Mouse (Mus musculus) lung, postnatal 0 days (tissue): Measurements from ENCODE around the gene Fip1l1. TPM values are rescaled to one million over a fixed set of nuclear protein-coding genes. Genes with fewer than 3 reads are reported as not detected.
A peak's percentile ranks its signal among the peaks of the same experiment; 100 is the strongest.

ENCODE experiments used
- ATAC-seq: fragments of 200-750 bp; cut with Nextera tagmentation; 2 replicates; pipeline ENCODE4 v1.8.0; 2017; ENCODE audit warnings: moderate library complexity
- DNase-seq: peaks from one replicate; pipeline ENCODE4 v3.0.0-alpha.2; 2016; ENCODE audit warnings: low spot score
- H3K27ac ChIP-seq: fragments of 300-500 bp; sonication (generic); 2 replicates; pipeline ENCODE4 v1.5.1; 2014; ENCODE audit warnings: antibody characterized with exemption, mild to moderate bottlenecking, low read length, mixed read lengths
- H3K27me3 ChIP-seq: fragments of 300-500 bp; sonication (generic); replicated peaks from 2 replicates; pipeline ENCODE4 v1.6.1; 2014; ENCODE audit warnings: low read length, mixed read lengths; ENCODE audit not compliant: insufficient read depth
- H3K36me3 ChIP-seq: fragments of 300-500 bp; sonication (generic); 2 replicates; pipeline ENCODE4 v1.6.1; 2014; ENCODE audit warnings: low read length, mixed read lengths; ENCODE audit not compliant: insufficient read depth
- H3K4me1 ChIP-seq: fragments of 300-500 bp; sonication (generic); 2 replicates; pipeline ENCODE4 v1.6.1; 2014; ENCODE audit warnings: antibody characterized with exemption, low read depth, low read length, mixed read lengths; ENCODE audit not compliant: insufficient read depth
- H3K4me2 ChIP-seq: fragments of 300-500 bp; sonication (generic); replicated peaks from 2 replicates; pipeline ENCODE4 v1.6.1; 2014; ENCODE audit warnings: low read depth, mild to moderate bottlenecking, low read length, moderate library complexity, mixed read lengths
- H3K4me3 ChIP-seq: fragments of 300-500 bp; sonication (generic); 2 replicates; pipeline ENCODE4 v1.5.1; 2014; ENCODE audit warnings: low read depth, low read length
- H3K9ac ChIP-seq: fragments of 300-500 bp; sonication (generic); replicated peaks from 2 replicates; pipeline ENCODE4 v1.6.1; 2014; ENCODE audit warnings: low read depth, mild to moderate bottlenecking
- H3K9me3 ChIP-seq: fragments of 300-500 bp; sonication (generic); 2 replicates; pipeline ENCODE4 v1.6.1; 2016; ENCODE audit warnings: low read length, mixed read lengths
- CTCF ChIP-seq: IDR thresholded peaks from 2 replicates; pipeline ENCODE4 v1.5.1; 2016; ENCODE audit warnings: antibody characterized with exemption, mild to moderate bottlenecking
- EP300 ChIP-seq: IDR thresholded peaks from 2 replicates; pipeline ENCODE4 v1.6.1; 2016; ENCODE audit warnings: antibody characterized with exemption, mild to moderate bottlenecking, control low read depth
- WGBS: fragments of 180-500 bp; shearing (Covaris S2); extraction: QIAGEN DNeasy Blood & Tissue Kit; methylation state at CpG from one replicate; pipeline ENCODE4 v1.1.7; 2014; 5-methylcytosine and 5-hydroxymethylcytosine counted together
- polyA plus RNA-seq: library from polyadenylated mRNA; unstranded; fragments of >200 nt; fragmentation: Nextera tagmentation; extraction: Ambion mirVana; gene quantifications from 2 replicates; pipeline ENCODE4 v1.2.1, GENCODE M21; 2015

Gene Fip1l1
- polyA plus RNA-seq, 1 experiment from 2014 or later = 36.6 TPM

DNA sequence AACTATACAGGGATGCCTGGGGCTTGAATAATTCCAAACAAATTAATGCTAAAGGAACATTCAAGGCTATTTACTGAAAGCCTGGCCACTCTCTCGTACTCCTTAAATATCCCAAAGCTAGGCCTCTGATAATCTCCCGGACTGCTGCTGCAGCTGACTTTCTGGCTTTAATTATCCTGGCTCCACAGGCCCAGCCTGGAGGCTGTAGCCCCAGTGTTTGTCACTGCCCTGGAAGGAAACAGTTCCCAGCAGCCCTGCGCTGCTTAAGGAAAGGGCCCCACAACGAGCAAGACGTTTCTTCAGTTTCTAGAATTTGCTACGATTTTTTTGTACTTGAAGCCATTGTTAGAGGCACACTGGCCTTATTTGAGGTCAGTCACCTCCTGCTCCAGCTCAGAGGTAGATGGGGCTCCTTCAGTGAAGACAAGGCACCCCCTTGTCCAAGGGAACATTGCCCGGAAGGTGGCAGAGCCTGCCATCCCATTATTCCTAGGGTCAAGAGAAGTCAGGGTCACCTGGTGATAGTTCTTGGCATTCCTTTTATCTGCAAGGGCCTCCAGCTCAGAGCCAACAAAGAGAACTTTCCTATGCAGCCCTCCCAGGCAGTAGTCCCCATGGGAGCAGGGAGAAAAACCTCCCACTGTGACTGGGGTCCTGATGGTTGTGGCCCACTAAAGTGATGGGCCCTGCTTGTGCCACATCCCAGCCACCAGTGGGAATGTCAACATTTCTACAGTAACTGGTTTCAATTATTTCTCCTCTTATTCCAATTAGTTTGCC, 86.6 kb downstream of the Fip1l1 start:
- Histone ChIP-seq H3K36me3 (no peaks in the 10 kb centered on the region), H3K27ac (no peak overlapping the region), H3K4me3 (no peak overlapping the region), H3K27me3 (no peaks in the 10 kb centered on the region), H3K9me3 (no peaks in the 10 kb centered on the region), H3K4me1 (no peaks in the 10 kb centered on the region), H3K4me2 (no peak overlapping the region), H3K9ac (no peak overlapping the region)
- ATAC-seq (no peak), DNase-seq (no peak)
- TF ChIP-seq EP300 (no peak), CTCF (no peak)
- WGBS = 64% methylated on average over 7 of the region's 7 CpGs

- WGBS = 93% methylated on average over 14 of the region's 14 CpGs
- no peaks in the 10 kb centered on the region for H3K27me3 ChIP-seq
- no peak overlapping the region for H3K27ac ChIP-seq
- DNase-seq = no peak
- H3K9me3 ChIP-seq = no peaks in the 10 kb centered on the region
- H3K36me3 ChIP-seq = no peaks in the 10 kb centered on the region
- TF ChIP-seq CTCF (no peak), EP300 (no peak)
- H3K4me1 ChIP-seq = no peaks in the 10 kb centered on the region
- no peak overlapping the region for H3K4me2 ChIP-seq
- no peak overlapping the region for H3K4me3 ChIP-seq
- ATAC-seq = no peak
- no peak overlapping the region for H3K9ac ChIP-seq
Measured at GRCm38 (mm10) chr5:74623316-74624000, 88.2 kb downstream of the Fip1l1 start.

DNA sequence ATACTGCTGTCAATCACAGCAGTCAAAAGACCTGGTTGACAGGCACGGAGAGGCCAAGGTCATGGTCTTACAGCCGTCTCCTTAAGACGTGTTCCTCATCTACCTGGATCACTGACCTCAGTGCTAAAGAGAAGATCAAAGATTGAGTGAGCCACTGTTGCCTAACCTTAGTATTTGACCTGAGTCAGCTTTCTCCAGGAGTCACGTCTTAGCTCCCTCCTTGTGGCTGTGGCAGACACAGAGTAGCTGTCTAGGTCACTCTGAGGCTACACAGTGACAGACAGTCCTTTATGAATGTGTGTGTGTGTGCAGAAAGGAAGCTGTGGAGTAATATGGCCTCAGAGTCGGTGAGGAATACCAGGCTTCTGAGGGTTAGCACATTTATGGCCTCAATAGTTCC, 89.1 kb downstream of the Fip1l1 start:
- ATAC-seq = no peak

GRCm38 (mm10) chr5:74628001-74628400, 92.8 kb downstream of the Fip1l1 start:
- no peak for ATAC-seq
- Histone ChIP-seq H3K4me1 (no peaks in the 10 kb centered on the region), H3K36me3 (no peaks in the 10 kb centered on the region), H3K9me3 (no peaks in the 10 kb centered on the region), H3K27ac (no peak overlapping the region), H3K9ac (no peak overlapping the region), H3K4me3 (no peak overlapping the region), H3K4me2 (no peak overlapping the region), H3K27me3 (no peaks in the 10 kb centered on the region)
- WGBS = 82% methylated on average over 12 of the region's 12 CpGs
- TF ChIP-seq CTCF = no peak
- no peak for TF ChIP-seq EP300
- no peak for DNase-seq

More for the DNA sequence above, 89.1 kb downstream of the Fip1l1 start:
- no peaks in the 10 kb centered on the region for H3K36me3 ChIP-seq
- no peak for TF ChIP-seq EP300
- TF ChIP-seq CTCF = no peak
- no peaks in the 10 kb centered on the region for H3K27me3 ChIP-seq
- H3K9ac ChIP-seq = no peak overlapping the region
- no peak overlapping the region for H3K4me3 ChIP-seq
- no peak overlapping the region for H3K4me2 ChIP-seq
- WGBS = 62% methylated on average over 5 of the region's 5 CpGs
- DNase-seq = no peak
- no peaks in the 10 kb centered on the region for H3K4me1 ChIP-seq
- H3K9me3 ChIP-seq = no peaks in the 10 kb centered on the region
- H3K27ac ChIP-seq = no peak overlapping the region

DNA sequence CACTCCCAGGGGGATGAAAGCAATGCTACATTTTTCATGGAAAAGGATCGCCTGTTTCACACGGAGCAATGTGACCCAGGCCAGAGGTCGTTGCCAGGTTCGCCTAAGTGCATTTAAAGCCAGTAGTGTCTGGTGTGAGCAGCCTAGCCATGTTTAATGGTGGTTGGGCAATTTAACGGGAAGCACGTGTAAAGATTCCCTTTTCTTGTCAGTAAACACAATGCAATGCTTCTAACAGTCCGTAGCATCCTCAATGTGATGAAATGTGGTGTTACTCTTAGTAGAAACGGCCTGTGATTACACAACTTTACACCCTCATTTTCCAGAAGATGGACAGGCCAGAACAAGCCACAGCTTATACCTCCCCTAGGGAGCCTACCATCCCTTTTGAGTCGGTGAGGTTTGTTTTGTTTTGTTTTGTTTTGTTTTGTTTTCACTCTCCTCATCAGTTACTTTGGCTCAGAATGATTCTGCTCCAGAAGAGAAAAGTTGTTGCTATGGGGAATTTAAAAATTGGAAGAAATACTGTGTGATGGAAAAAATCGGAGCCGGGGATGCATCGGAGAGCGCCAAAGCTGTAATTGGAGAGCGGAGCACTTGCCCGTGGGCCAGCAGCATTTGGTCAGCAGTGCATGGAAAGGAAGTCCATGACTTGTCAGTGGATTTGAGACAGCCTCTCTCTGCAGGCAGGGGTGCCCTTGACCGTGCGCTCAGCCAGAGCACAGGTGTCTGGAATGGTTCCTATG, 97.3 kb downstream of the Fip1l1 start:
- TF ChIP-seq CTCF (no peak), EP300 (no peak)
- ATAC-seq (no peak), DNase-seq (peak; percentile 7)
- 51% methylated on average over 17 of the region's 17 CpGs for WGBS
- H3K9me3 ChIP-seq = no peaks in the 10 kb centered on the region
- no peaks in the 10 kb centered on the region for H3K27me3 ChIP-seq
- no peak overlapping the region for H3K4me3 ChIP-seq
- H3K4me1 ChIP-seq = no peaks in the 10 kb centered on the region
- H3K27ac ChIP-seq = no peak overlapping the region
- no peak overlapping the region for H3K4me2 ChIP-seq
- no peak overlapping the region for H3K9ac ChIP-seq
- no peaks in the 10 kb centered on the region for H3K36me3 ChIP-seq

- H3K9me3 ChIP-seq = no peaks in the 10 kb centered on the region
- H3K36me3 ChIP-seq = no peaks in the 10 kb centered on the region
- no peak overlapping the region for H3K9ac ChIP-seq
- H3K4me1 ChIP-seq = no peaks in the 10 kb centered on the region
- H3K27me3 ChIP-seq = no peaks in the 10 kb centered on the region
- no peak overlapping the region for H3K27ac ChIP-seq
- TF ChIP-seq CTCF (no peak), EP300 (no peak)
- no peak overlapping the region for H3K4me3 ChIP-seq
- no peak for DNase-seq
- no peak overlapping the region for H3K4me2 ChIP-seq
- no peak for ATAC-seq
- WGBS = 78% methylated on average over 6 of the region's 6 CpGs
Measured at GRCm38 (mm10) chr5:74633453-74633852, 98.2 kb downstream of the Fip1l1 start.
